Mouse (Mus musculus): ENCODE measurements around the gene Dok7. TPM values are rescaled to one million over a fixed set of nuclear protein-coding genes. Genes with fewer than 3 reads are reported as not detected.

The Dok7 gene
- total RNA-seq, 2 experiments from 2014 or later = 25.8 to 30.4 TPM

DNA sequence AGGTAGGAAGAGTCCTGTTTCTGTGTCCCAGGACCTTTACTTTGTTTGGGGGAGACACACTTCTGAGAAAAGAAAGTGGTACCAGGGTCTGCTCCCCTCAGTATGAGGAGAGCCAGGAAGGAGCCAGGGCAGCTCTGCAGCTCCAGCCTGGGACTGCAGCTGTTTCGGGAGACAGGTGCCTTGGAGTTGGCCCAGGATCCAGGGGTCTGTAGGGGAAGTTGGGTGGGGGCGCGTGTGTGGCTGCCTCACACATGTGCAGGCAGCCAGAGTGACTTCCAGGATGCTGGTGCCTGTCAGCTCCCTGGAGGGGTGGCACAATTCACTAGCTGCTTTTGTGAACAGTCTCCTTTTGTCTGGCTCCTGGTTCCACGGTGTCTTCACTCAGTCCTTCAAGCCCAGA is 1.0 kb downstream of the Dok7 start:
- DNase-seq = no peak

DNA sequence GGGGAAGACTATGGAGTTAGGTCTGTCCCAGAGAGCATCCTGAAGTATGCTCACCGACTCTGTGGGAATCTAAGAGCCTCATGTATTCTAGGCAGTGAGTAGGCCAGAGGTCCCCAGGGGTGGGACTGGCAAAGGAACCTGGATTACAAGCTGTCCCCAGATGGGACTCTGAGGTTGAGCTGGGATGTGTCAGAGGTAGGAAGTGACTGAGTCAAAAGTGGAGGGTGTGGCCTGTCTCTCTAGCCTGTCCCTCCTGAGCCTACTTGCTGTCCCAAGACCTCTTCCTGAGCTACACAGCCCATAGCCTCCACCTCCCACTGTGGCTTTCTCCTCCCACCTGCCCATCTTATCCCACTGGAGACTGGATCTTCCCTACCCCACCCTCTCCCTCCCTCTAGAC is 1.6 kb downstream of the Dok7 start:
- DNase-seq = no peak

- no peak for DNase-seq
Measured at GRCm38 (mm10) chr5:35060098-35060497, 3.5 kb downstream of the Dok7 start.

DNA sequence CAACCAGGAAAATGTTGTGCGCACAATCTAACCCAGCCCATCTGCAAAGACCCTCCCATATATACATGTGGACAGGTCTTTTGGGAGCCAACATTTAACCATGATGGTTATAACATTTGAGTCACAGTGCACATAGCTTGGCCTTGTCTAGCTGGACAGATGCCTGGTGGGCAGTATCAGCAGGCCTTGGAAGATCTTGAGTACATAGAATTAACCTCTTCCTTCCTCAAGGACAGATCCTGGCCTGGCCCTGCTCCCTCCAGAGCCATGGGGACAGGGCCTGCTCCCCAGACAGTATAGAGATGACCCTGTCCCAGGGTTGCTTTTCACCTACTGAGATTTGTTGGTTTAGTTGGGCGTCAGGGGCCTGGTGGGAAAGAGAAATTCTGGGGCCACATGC is 13.3 kb downstream of the Dok7 start:
- no peak for DNase-seq

GRCm38 (mm10) chr5:35070314-35070713 is 13.7 kb downstream of the Dok7 start:
- DNase-seq = no peak

GRCm38 (mm10) chr5:35070953-35071352 is 14.4 kb downstream of the Dok7 start:
- no peak for DNase-seq

DNA sequence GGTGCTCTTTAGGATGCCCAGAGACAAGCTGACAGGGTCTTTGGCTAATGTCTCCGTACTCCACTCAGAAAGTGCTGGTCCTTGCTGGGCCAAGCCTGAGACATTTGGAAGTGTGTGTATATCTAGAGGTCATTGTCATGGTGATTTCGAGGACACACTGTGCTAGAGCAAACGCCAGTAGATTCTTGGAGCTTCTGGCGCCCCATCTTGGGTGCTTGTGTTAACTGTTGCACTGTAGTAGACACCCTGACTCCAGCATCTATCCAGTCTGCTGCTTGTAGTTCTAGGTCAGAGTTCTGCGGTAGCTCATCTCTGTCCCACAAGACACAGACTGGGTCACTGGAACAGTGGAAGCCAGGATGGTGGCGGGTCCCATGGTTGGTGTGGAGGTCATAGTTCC is 15.3 kb downstream of the Dok7 start:
- no peak for DNase-seq

DNA sequence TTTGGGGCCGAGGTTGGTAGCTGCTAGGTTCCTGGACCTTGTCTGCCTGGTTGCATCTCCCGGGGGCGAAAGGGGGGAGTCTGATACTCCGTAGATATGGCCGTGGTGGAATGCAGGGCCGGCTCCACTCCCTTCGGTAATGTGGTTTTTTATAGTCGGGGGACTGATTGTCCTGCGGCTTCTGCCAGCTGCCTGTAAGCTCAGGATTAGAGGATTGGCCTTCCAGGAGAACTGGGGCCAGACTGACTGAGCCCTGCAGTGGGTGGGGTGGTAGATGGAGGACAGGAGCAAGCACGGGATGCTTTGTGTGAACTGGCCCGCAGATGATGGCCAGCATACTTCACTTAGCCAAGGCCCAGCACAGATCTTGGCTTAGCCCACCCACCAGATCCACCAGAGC is 16.7 kb downstream of the Dok7 start:
- DNase-seq = no peak

GRCm38 (mm10) chr5:35073992-35074391 is 17.4 kb downstream of the Dok7 start:
- DNase-seq = peak; percentile 71

- DNase-seq = no peak
Measured at GRCm38 (mm10) chr5:35076369-35076768, 19.8 kb downstream of the Dok7 start.

DNA sequence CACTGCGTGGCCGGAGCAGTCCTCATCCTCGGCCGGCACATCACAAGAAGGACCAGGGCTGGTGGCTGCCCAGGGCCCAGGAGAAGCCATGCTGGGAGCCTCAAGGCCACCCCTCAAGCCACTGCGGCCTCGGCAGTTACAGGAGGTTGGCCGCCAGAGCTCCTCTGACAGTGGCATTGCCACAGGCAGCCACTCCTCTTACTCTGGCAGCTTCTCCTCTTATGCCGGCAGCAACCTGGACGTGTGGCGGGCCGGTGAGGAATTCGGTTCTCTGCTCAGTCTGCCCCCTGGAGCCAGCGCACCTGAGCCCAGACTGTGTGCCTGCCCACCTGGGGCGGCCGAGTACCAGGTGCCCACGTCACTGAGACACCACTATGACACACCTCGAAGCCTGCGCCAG is 22.5 kb downstream of the Dok7 start:
- no peak for DNase-seq

DNA sequence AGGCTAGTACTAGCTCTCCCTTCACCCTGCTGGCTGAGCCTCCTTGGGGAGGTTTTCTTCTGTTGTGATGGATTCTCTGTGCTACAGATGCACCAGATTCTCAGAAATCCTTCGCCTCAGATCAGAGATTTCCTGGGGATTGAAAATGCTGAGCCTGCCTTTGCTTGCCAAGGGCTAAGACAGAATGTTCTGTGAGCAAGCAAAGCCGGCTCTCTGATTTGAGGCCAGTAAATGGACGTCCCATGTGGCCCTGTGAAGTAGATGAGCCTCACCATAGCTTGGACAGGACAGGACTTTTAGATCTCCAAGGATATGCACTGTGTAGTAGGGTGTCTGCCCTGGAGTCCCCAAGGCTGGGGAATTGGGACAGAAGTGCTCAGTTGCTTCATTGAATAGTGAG is 28.3 kb downstream of the Dok7 start:
- DNase-seq = no peak

DNA sequence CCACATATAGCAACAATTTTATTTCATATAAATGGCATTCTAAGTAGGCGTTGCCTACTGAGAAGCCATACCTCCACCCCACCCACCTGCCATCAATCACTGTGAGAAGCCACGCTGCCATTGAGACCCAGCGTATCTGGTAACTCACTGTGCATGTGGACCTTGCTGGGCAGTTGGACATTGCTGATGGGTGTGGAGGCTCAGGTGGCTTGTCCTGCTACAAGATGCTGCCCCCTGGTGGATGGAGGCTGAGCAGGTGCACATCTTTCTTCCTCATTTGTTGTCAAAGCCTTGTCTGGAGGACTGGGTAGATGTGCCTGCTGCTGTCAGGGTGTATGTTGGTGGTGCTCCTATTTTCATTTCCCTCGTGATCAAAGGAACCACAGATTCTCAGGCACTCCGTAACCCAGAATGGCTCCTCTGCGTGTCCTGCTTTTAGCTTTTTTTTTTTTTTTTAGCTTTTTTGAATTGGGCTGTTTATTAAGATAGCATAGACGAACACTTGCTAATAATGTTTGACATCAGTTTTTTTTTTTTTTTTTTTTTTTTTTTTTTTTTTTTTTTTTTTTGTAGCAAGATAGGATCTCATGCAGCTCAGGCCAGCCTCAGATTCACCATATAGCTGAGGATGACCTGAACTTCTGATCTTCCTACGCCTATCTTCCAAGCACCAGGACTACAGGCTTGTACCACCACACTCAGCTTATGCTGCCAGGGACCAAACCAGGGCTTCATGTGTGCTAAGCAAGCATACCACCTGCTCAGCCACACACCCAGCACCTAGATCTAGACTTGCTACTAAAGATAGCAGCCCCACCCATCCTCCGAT is 32.4 kb downstream of the Dok7 start:
- DNase-seq = peak; percentile 77

GRCm38 (mm10) chr5:35089614-35089963 is 33.0 kb downstream of the Dok7 start:
- DNase-seq = no peak

- no peak for DNase-seq
Measured at GRCm38 (mm10) chr5:35091636-35092035, 35.1 kb downstream of the Dok7 start.

GRCm38 (mm10) chr5:35103086-35103485 is 46.5 kb downstream of the Dok7 start:
- no peak for DNase-seq

- DNase-seq = no peak
Measured at GRCm38 (mm10) chr5:35103528-35103927, 47.0 kb downstream of the Dok7 start.

DNA sequence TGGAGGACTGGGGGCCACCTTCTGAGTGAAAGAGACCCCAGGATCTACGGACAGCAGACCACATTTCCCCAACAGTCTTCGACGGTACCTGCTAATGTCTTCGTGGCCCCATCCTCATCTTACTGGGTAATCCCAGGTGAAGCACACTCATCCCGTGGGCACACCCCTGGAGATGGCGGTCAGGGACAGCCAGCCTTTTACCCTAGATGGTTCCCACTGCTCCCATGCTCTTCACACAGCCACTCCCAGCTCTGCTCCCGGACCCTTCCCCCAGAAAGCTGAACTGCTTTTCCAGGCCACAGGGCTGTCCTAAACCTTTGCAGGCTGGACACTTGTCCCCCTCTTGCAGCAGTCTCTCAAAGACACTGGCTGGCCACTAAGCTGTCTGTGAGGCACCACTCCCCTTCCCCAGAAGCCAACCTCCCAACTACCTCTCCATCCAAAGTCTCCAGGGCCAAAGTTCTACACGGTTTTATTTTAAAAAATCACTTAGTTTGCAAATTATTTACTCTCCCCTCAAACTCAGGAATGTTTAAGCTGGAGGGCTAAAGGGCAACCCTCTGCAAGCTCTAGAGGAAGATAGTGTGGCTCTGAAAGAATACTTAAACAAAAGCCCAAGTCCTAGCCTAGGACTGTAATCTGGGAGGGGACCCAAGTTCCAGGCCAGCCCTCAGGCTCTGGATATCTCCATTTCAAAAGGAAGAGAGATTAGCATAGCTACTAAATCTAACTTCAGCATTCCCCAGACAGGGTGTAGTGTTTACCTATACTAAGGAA is 47.8 kb downstream of the Dok7 start:
- no peak for DNase-seq

- peak; percentile 90 for DNase-seq
Measured at GRCm38 (mm10) chr5:35104960-35105921, 48.7 kb downstream of the Dok7 start, which contains the start of gene Lrpap1. Gene Lrpap1 (minus strand): TSS chr5:35105766.

- DNase-seq = peak; percentile 33
Measured at GRCm38 (mm10) chr5:35105922-35106298, 49.3 kb downstream of the Dok7 start.

- DNase-seq = no peak
Measured at GRCm38 (mm10) chr5:35112444-35112843, 55.9 kb downstream of the Dok7 start.

GRCm38 (mm10) chr5:35116002-35116401 is 59.4 kb downstream of the Dok7 start:
- DNase-seq = no peak

DNA sequence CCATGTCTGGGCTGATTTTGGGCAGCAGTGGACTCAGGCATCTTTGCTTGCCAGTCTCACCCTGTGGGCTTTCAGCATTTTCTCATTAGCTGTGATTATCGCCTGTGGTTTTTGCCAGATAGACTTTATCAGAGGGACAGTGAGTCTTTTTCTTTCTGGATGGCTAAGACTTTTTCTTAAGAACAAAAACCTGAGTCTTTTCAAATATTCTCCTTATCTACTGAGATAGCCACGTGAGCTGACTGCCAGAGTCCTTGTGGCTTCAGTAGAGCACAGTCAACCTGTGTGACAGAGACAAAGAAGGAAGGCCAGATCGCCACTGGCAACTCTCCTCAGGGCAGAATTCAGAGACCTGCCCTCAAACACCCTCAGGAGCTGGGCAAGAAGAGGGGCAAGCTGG is 61.1 kb downstream of the Dok7 start:
- no peak for DNase-seq

Data from gastrocnemius, postnatal 10 days (tissue).